Mouse (Mus musculus): ENCODE measurements around the gene Ppip5k1. TPM values are rescaled to one million over a fixed set of nuclear protein-coding genes. Genes with fewer than 3 reads are reported as not detected.

The Ppip5k1 gene
- total RNA-seq, 2 experiments from 2014 or later = 106 to 110 TPM

GRCm38 (mm10) chr2:121295608-121296571 lies 59.3 kb downstream of the Ppip5k1 start:
- no peak for TF ChIP-seq CTCF (conservative IDR thresholded peaks at IDR 0.05)
- Histone ChIP-seq H3K27ac (peak overlapping the region; percentile 98), H3K4me3 (peak overlapping the region; percentile 92)
- DNase-seq (ENCODE audit: low spot score in 2 of 2) = peak; percentile 65 to 76

- DNase-seq (ENCODE audit: low spot score in 2 of 2) = peak; percentile 82 to 84
- no peak for TF ChIP-seq CTCF (conservative IDR thresholded peaks at IDR 0.05)
- Histone ChIP-seq H3K4me3 (peak overlapping the region; percentile 92), H3K27ac (peak overlapping the region; percentile 98)
These were observed 60.2 kb downstream of the Ppip5k1 start for GRCm38 (mm10) chr2:121294753-121295607.

GRCm38 (mm10) chr2:121294182-121294581 lies 61.0 kb downstream of the Ppip5k1 start:
- Histone ChIP-seq H3K4me3 (peak overlapping the region; percentile 92), H3K27ac (peak overlapping the region; percentile 98)
- no peak for TF ChIP-seq CTCF (conservative IDR thresholded peaks at IDR 0.05)
- DNase-seq (ENCODE audit: low spot score in 2 of 2) = no peak

- DNase-seq (ENCODE audit: low spot score in 2 of 2) = no peak
- H3K27ac ChIP-seq = peak overlapping the region; percentile 55
- H3K4me3 ChIP-seq = no peak overlapping the region
- TF ChIP-seq CTCF (conservative IDR thresholded peaks at IDR 0.05) = peak; percentile 63
These were observed 62.7 kb downstream of the Ppip5k1 start for GRCm38 (mm10) chr2:121292316-121293013.

- TF ChIP-seq CTCF (conservative IDR thresholded peaks at IDR 0.05) = peak; percentile 59
- peak overlapping the region; percentile 91 for H3K27ac ChIP-seq
- peak overlapping the region; percentile 65 for H3K4me3 ChIP-seq
- DNase-seq (ENCODE audit: low spot score in 2 of 2) = no peak
These were observed 65.3 kb downstream of the Ppip5k1 start for GRCm38 (mm10) chr2:121289730-121290540.

- peak; percentile 28; the same call in 1 of the 2 replicates for TF ChIP-seq CTCF (conservative IDR thresholded peaks at IDR 0.05)
- peak within 1 kb of the TSS; percentile 65 for H3K4me3 ChIP-seq
- DNase-seq (ENCODE audit: low spot score in 2 of 2) = peak; percentile 97 to 98
These were observed 66.1 kb downstream of the Ppip5k1 start, which contains the start of gene Map1a for GRCm38 (mm10) chr2:121288901-121289729. Gene Map1a (plus strand): TSS chr2:121289600.

GRCm38 (mm10) chr2:121287850-121288249 lies 67.3 kb downstream of the Ppip5k1 start:
- H3K4me3 ChIP-seq = no peak overlapping the region
- TF ChIP-seq CTCF (conservative IDR thresholded peaks at IDR 0.05) = no peak
- DNase-seq (ENCODE audit: low spot score in 2 of 2) = no peak
- no peak overlapping the region for H3K27ac ChIP-seq

More at GRCm38 (mm10) chr2:121288901-121289729, 66.1 kb downstream of the Ppip5k1 start, which contains the start of gene Map1a:
- H3K27ac ChIP-seq = peak within 1 kb of the TSS; percentile 95

GRCm38 (mm10) chr2:121271928-121272516 lies 83.2 kb downstream of the Ppip5k1 start:
- DNase-seq (ENCODE audit: low spot score in 2 of 2) = peak in 1 of 2 experiments; percentile 15
- TF ChIP-seq CTCF (conservative IDR thresholded peaks at IDR 0.05) = no peak
- Histone ChIP-seq H3K27ac (peak overlapping the region; percentile 97), H3K4me3 (peak overlapping the region; percentile 92)

- Histone ChIP-seq H3K27ac (peak within 1 kb of the TSS; percentile 97), H3K4me3 (peak within 1 kb of the TSS; percentile 92)
- peak; percentile 13; the same call in 1 of the 2 replicates for TF ChIP-seq CTCF (conservative IDR thresholded peaks at IDR 0.05)
- peak; percentile 94 to 96 for DNase-seq (ENCODE audit: low spot score in 2 of 2)
These were observed 83.8 kb downstream of the Ppip5k1 start, which contains the start of gene Trp53bp1 for GRCm38 (mm10) chr2:121271236-121271927. Gene Trp53bp1 (minus strand): TSS chr2:121271407.
